Mouse (Mus musculus) spleen, adult 18-20 months (tissue): ENCODE results near the gene H2afy.
A peak's percentile ranks its signal among the peaks of the same experiment; 100 is the strongest.

Experiments used
- DNase-seq, 2 experiments: peaks; one replicate each; pipeline ENCODE4 v3.0.0; 2022; ENCODE audit warnings: mixed read lengths in 2 of 2

Gene H2afy

DNA sequence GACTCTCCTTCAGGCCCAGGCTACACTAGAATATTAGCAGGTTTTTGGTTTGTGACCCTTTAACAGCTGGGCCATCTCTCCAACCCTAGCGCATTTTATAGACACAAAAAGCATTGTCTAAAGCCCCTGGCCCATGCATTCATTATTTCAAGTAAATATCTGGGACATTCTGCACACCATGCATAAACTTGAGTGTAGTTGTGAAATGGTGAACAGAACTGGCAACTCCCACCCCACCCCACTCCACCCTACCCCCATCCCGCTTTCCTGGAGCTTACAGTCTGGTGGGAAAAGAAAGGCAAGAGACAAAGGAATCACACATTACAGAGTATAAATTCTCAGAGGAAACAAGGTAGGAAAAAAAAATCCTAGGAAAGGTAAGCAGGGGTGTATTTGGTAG lies at the start of gene H2afy:
H2afy (minus strand) TSS at position 162 of the 400 bp plus-strand sequence.
- no peak for DNase-seq

DNA sequence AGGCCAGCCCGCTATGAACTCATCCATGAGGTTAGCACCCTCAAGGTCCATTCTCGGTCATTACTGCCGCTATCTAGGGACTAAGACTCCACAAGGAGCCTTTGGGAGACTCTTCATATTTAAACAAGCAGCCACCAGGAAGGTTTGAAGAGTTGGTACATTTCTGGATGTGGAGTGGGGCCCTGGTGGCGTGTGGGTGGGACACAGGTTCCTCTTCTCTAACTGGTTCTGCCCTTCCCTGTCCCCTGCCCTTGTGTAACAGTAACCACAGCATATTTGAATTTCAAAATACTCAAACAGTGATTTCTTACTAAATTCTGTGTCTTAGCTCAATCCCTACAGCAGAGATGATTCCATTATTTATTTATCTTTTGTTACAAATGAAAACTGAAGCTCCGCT lies 47.5 kb upstream of the H2afy start:
- no peak for DNase-seq

DNA sequence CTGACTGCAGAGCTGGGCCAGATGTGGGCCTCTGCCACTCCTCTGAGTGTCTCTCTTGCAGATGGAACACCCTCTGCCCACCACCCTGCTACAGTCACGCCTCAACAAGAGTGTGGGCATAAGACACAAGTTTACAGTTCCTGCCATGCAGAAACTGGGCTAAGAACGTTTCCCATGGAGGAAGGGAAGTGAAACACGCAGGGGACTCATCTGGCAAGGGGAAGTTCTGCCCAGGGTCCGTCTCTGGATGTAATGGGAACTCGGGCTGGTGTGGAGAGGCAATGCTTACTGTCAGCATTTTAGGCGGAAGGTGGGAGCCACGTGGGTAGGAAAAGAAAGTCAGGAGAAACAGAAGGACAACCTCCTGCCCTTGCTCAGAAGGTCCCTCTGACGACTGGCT lies 45.3 kb upstream of the H2afy start:
- DNase-seq, result no peak

DNA sequence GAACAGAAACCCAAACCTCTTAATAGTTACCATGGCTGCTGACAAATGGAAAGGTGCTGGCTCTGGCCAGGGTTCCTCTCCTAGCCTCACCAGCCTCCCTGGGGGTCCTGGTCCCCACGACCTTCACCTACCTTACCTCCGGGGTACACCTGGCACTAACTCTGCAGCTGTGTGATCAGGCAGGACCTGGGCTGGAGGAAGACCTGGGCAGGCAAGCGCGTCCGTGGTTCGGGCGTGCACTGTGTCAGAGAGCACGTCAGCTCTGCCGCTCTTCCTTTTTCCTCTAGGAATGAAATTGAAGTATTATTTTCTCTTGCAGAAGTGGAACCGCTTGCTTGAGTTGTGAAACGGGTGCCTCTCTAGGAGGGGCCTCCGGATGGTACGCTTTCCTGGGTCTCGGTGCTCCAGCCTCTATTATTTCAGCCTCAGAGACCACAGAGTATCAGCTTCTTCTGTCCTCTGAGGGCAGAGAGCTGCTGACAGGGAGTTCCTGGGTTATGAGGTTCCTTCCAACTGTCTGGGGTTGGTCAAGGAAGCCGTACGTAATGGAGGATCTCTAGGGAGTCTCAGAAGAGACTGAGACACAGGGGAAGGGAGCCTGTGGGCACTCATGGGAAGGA lies 42.4 kb upstream of the H2afy start, which contains the start of gene Tifab:
Tifab (minus strand) TSS at position 470 of the 620 bp plus-strand sequence.
- no peak for DNase-seq

DNA sequence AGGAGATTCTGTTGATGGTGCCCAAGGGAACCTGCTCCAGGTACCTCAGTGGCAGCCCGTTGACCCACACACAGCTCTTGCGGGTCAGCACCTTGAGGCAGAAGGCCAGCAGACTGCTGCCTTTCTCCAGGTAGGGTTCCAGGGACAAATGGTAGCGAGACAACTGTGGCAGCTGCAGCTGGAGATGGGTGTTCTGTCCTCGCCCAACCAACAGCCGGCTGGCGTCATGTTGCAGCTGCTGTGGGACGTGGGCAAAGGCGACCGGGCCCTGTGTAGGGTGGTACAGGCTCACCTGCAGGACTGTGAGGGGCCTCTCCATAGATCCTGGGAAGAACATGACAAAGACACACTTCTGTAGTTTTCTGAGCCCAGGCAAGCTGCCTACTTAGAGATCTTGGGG lies 40.1 kb upstream of the H2afy start:
- no peak for DNase-seq

DNA sequence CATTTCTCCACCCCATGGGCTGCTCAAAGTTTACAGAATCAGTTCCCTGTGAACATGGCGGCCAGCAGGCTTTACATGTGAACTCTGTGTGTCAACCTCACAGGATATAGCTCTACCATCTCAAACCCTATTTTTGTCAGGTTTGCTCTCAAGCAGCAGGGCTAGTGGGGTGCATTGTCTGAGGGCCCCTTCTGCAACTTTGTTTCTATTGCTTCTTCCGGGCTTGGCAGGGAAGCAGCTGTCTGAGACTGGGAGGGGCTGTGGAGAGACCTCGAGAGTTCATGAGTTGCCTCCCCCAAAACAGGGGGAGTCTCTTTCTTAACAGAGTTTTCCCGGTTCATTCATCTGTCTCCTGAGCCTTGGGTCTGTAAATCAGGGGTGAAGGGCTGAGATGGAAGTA lies 39.7 kb upstream of the H2afy start:
- no peak for DNase-seq

DNA sequence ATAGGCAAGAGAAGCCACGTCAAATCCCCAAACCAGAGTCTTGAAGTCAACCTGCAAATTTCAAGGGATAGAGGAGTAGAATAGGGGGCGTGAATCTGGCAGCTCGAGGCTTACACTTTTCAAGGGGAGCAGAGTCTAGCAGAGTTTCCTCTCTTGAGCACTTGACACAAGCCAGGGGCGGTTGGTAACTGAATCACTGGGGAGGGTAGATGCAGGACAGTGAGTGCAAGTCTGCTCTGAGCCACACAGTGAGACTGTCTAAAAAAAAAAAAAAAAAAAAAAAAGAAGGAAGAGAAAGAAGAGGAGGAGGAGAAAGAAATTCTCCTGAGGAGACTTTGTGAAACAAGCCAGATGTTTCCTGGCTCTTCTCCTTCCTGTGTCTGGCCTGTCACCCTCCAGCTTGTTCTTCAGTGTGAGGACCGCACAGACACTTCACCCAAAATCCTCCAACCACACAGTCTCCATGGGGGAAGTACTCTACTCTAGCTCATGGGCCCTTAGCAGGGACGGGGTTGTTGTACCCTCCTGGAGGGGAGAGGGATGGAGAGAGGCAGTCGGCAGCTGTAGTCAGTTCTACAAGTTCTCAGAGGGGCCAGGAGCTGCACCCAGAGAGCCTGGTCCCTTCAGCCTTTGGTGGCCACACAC lies 36.9 kb upstream of the H2afy start:
- DNase-seq, result no peak

DNA sequence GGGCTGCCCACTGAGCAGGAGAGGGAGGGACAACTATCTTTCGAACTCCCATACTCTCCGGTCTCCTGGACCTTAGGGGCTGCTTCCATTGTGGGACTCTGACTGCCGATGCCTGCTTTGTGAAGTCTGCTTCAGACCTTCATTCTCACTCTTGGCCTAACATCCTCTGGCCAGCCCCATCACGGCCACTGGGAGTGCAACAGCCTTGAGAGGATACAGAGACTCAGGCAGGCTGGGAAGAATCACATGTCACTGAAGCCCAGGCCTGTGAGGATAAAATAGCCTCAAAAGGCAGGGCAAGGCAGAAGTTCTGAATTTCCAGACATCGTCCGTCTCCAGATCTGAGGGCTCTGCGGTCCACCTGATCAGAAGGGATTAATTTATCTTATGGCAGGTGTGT lies 35.9 kb upstream of the H2afy start:
- DNase-seq, result no peak

DNA sequence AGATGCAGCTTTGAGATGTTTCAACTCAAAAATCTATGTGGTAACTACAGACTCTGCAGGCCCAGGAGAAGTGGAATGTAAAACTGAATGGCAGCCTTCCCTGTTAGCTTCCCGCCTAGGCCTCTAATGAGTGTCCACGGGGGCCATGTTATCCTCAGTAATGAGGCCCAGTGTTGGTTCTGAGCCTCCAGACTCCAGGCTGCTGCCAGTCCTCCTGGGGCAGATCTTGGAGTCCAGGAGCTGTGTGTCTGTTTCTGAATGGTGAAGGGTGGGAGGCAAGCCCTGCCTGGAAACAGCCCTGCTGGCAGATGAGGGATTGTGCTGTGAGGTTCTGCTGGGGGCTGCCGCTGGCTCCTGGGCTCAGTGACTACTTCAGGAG lies 32.2 kb upstream of the H2afy start:
- DNase-seq, result no peak

DNA sequence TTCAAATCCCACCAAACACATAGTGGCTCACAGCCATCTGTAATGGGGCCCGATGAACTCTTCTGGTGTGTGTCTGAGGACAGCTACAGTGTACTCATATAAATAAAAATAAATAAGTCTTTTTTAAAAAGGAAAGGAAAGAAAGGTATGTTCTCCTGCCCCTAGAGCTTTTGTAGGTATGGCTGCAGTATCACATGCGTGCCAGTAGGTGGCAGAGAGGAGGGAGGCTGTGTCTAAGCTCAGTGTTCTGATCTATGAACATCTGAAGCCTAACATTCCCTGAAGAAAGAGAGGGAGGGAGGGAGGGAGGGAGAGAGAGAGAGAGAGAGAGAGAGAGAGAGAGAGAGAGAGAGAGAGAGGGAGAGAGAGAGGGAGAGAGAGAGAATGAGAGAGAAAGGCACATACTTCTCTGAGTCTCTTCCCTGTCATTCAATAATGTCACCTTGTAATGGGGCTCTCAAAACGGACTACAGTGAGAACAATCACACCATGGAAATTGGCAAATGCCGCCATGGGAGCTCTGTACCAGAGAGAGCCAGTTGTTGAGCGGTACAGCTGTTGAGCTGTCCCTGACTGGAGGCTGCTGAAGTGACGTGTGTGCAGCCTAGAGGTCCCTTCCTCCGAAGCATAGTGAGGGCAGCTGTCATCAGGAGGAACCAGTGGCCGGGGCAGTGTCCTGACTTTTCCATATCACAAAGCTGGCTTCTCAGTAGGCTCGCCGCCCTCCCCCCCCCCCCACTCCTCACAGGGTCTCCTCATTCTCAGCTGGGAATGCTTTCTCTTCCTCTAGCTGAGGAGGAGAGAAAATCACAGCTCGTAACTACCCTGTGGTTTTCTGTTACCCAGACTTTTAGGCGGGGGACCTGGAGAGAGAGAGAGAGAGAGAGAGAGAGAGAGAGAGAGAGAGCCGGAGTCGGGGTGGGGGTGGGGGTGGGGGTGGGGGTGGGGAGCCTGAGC lies 31.6 kb upstream of the H2afy start:
- no peak for DNase-seq

DNA sequence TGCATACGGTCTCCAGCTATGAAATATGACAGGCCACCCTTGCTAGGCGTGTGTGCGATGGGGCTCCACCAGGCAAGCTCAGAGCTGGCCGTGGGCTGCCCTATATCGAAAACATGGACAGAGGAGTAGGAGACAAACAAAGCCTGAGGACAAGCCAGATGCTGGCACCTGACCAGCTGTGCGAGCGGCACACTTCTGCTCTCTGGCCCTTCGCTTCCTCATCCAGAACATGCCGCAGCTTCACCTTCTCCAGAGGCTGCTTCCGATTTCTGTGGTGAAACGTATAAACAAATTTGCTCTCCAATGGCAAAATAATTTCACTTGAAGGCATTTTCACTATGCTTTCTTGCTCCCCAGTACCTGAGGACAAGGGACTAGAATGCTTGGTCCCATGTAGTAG lies 29.4 kb upstream of the H2afy start:
- DNase-seq, result no peak

DNA sequence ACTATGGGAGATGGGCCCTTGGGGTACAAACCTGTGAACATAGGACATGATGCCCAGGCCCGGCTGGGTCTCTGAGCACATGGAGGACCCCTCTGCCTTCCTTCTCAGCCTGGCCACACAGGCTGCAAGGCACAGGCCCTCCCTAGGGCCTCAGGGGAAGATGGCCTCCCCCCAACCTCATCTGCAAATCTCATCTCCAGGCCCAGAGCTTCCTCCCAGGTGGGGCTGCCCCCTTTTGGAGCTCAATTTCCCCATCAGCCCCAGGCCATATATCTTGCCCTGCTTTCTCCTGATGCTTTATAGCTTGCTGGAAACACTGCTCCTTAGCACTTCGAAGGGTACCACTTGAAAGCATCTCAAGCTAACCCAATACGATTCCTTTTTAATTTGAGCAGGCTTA lies 28.2 kb upstream of the H2afy start:
- no peak for DNase-seq

DNA sequence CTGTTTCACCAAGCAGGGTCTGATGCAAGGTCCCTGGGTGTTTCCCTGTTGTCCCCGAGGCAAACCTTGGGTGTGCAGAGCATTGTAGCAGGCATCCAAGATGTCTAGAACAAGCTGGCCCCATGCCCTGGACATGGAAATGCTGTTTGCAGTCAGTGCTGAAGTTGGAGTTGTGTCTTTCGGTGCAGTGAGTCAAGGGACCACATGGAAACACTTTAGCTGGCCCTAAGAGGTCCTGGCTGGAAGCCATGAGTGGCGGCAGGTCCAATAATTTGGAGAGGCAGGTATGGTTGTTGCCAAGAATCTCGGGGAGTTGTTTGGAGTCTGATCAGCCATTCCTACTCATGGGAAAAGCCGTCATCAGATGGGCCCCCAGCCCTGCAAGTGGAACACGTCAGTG lies 27.6 kb upstream of the H2afy start:
- DNase-seq, result no peak

DNA sequence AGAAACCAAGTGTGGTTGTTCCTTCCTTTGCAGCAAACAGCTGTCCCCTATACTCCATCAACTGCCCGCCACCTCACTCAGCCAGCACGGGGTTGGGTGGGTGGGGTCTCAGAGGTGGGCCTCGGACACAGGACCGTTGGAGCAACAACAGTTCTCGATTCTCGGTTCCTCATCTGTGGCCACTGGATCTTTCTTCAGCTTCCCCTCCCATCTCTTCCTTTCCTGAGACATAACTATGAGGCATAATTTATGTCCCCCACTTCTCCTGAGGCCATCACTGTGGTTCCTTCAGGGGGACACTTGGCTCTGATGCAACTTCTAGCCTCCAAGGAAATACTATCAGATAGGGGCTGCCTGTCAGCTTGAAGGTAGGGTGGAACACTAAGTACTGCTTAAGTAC lies 26.7 kb upstream of the H2afy start:
- DNase-seq, result no peak

DNA sequence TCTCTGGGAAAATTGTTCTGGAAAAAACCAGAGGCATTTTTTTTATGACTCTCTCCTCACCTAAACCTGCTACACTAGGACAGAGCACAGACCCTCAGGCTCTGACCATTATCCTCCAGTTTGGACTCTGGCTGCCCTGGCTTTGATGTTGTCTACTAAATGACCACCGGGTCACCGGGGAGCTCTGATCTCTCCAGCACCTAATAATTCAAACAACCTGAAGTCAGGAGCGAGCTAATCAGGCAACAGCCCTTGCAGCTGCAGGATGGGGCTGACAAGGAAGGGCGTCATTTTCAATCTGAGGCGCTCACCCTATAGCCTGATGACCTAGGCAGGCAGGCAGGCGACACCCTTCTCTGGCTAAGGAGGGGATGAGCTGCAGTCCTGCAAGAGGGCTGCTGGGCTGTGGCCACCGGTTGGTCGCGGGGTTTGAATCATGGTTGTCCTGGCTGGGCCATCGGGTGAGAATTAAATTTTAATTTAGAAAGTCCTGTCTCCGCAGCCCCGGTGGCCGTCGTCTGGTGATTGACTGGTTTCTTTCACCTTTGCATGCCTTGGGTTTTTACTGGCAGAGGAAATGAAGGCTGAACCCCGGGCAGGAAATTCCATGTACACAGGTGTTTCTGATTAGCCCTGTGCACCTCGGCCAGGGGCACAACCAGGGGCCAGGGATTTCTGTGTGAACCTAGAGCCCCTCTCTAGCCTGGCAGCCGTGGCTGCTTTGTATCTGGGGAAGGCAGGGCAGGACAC lies 23.6 kb upstream of the H2afy start:
- no peak for DNase-seq

DNA sequence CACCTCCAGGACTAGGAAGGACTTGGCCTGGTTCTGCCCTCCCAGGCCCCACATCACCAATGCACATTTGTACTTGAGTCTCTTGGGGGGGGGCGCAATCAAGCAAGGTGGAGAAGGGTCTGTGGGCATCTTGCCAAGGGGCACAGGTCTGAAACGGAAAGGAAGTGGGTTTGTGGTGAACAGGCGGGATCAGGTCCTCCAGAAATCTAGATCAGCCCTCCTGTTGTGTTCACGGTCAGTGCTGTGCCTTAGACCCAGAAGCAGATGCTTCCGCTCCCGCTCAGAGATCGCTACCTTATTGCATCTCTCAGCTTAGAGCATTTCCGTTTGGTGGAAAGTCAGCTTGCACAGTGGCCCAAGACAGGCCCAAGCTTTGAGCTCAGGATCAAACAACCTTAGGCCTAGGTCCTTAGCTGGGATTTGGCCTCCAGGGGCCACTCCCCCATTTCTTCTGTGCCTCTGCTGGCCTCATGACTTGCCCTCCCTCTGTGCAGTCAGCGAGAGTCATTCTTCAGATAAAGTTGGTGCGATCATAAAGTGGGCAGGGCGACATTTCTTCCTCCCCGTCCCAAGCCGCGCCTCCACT lies 22.9 kb upstream of the H2afy start:
- DNase-seq, result peak; percentile 33 to 44

DNA sequence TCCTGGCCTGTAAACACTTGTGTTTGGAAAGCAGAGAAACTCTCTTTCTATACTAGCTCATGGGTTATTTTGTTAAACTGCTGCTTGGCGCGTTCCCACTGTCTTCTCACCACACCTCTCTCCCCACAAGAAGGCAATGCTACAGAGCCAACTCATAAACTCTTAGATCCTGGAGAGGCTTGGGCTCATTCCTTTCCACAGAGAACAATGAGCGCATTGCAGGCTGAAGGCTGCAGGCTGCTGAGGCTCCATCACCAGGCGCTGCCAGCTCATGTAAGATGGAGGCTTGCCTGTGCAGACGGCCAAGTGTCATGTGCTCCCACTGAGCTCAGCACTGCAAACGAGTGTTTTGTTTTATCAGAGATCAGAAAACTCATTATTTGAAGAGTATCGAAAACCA lies 19.5 kb upstream of the H2afy start:
- no peak for DNase-seq

DNA sequence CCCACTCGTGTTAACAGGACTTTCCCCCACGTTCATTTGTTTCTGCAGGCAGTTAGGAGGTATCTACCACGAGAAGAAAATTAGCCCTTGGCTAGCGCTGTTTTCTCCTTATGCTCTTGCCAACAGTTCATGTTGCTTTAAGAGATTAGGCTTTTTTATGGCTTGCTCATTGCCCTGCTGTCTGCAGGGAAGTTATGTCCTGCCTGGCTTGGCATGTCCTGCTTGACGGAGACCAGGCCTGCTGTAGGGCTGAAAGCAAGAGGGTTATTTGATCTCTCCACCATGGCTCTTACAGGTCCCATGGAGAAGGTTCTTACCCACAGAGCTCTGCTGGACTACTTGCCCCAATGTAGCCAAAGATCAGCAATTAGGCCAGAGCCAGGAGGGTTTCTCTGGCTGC lies 18.9 kb upstream of the H2afy start:
- DNase-seq, result no peak

DNA sequence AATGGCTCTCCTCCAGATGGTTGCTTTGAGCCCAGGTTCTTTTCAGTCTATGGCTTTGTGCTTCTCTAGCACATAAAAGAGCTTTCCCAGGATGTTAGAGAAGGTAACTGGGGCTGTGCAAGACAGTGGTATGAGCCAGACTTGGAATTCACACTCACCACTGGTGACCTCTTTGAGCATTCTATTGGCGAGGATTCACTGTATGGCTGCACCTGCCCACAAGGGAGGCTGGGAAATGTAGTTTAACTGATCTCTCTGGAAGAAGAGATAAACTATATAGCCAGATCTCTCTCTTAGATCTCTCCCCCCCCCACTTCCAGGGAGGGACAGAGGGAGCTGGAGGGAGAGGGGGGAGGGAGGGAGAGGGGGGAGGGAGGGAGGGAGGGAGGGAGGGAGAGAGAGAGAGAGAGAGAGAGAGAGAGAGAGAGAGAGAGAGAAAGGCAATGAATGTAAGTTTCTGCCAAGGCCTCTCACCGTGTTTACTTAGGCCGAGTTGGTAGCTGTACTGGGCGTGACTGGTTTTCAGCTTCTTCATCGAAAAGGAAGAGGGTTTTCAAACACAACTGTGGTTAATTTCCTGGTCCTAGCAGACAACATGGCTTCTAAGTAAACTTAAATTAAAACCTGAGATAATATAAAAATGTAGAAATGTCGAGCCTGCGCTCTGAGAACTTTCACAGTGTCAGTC lies 16.8 kb upstream of the H2afy start:
- DNase-seq, result no peak

DNA sequence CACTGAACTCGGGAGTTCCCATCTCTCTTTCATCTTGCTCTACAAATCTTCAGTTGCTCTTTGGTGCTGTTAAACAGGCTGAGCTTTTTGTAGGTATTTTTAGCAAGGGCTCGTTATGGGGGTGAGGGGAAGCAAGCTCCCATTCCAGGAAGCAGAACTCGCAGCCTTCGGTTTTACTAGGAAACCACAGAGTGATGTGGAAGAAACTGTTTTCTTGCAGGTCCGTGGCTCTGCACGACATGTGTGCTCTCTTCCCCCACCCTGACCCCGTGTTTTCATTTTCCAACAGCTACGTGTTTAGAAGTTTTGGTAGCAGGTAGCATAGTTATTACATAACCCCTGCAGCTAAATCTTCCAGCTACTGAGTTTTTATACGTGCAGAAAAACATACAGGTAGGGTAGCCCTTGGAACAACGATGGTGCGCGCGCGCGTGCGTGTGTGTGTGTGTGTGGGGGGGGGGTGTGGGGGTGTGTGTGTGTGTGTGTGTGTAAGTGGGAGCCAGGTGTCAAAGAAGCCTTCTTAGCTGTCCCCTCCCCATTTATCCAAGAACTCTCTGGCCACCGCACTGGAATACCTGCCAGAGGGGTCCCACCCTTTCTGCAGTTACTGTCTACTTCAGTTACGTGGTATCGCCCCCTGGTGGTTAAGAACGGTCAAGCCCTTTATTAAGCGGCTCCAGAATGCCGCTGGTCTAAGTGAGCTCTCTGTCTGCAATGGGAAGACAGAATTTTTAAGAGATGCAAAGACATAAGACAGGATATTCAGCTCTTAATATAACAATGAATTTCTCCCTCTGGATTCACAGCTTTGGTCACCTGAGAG lies 15.5 kb upstream of the H2afy start:
- peak in 1 of 2 experiments; percentile 61 for DNase-seq

DNA sequence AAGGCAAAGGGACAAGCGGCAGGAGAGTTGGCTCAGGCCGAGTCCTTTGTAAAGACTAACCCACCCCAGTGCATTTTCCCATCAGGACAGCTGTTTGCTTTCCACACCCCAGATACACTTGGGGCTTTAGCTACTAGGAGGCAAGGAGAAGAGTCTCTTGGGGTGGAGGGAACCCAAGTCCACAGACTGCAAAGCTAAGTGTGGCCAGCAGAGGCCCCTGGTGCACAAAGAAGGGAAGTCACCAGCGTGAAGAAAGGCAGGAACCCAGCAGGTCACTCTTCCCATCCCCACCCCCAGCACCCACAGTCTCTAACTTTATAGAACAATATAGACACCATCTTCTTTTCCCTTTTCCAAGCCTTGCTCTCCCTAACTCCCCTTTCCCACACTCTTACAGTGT lies 9.4 kb upstream of the H2afy start:
- DNase-seq, result peak; percentile 36 to 64
